Mouse (Mus musculus): ENCODE measurements around the gene Atic.

DNA sequence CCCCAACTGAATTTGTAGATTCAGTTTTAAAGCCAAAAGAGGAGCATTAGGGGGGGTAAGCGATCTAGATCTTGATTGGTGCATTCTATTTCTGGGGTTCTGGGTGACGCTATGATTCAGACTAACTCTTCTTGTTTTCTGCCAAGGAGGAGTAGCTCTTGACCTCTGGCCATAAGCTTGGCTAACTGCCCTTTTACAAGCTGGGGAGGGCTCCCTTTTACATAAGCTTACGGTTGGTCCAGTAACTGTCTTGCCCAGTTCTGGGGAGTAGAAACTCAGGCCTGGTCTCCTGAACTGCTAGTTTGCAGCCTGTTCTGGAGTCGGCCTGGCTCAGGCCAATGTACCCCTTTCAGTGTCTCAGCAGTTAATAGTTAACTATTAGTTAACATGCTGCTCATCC lies 41.9 kb upstream of the Atic start:
- no peak for TF ChIP-seq CHD2 (IDR thresholded peaks at IDR 0.05; ENCODE audit: low read depth, low read length)
- no peak for TF ChIP-seq ZNF384 (IDR thresholded peaks at IDR 0.05; ENCODE audit: low read depth, low read length)
- TF ChIP-seq MAFK (IDR thresholded peaks at IDR 0.05; ENCODE audit: insufficient read depth, low read depth, low read length) = no peak
- TF ChIP-seq ZC3H11A (IDR thresholded peaks at IDR 0.05; ENCODE audit: borderline replicate concordance, low read depth, low read length) = no peak
